Mouse (Mus musculus) neural tube, embryonic 14.5 days (tissue): ENCODE measurements around the gene Foxd1. TPM values are rescaled to one million over a fixed set of nuclear protein-coding genes. Genes with fewer than 3 reads are reported as not detected.

Experiments
- ATAC-seq: fragments of 200-750 bp; cut with Nextera tagmentation; 2 replicates; pipeline ENCODE4 v1.8.0; 2017; ENCODE audit warnings: low read depth, mild to moderate bottlenecking, moderate TSS enrichment, moderate library complexity
- H3K27ac ChIP-seq: fragments of 300-500 bp; sonication (generic); 2 replicates; pipeline ENCODE4 v1.5.1; 2014; ENCODE audit warnings: low read depth, mild to moderate bottlenecking, control low read depth, low read length, moderate library complexity, mixed read lengths
- H3K27me3 ChIP-seq: fragments of 300-500 bp; sonication (generic); 2 replicates; pipeline ENCODE4 v1.6.1; 2014; ENCODE audit warnings: low read length; ENCODE audit not compliant: control insufficient read depth, insufficient read depth
- H3K36me3 ChIP-seq: fragments of 300-500 bp; sonication (generic); 2 replicates; pipeline ENCODE4 v1.6.1; 2014; ENCODE audit warnings: low read length, mixed read lengths; ENCODE audit not compliant: control insufficient read depth, insufficient read depth
- H3K4me1 ChIP-seq: fragments of 300-500 bp; sonication (generic); 2 replicates; pipeline ENCODE4 v1.6.1; 2014; ENCODE audit warnings: low read length; ENCODE audit not compliant: control insufficient read depth, insufficient read depth
- H3K4me2 ChIP-seq: fragments of 300-500 bp; sonication (generic); 2 replicates; pipeline ENCODE4 v1.6.1; 2014; ENCODE audit warnings: mild to moderate bottlenecking, low read depth, low read length, control low read depth
- H3K4me3 ChIP-seq: fragments of 300-500 bp; sonication (generic); 2 replicates; pipeline ENCODE4 v1.5.1; 2014; ENCODE audit warnings: low read depth, low read length, control low read depth, mixed read lengths
- H3K9ac ChIP-seq: fragments of 300-500 bp; sonication (generic); replicated peaks from 2 replicates; pipeline ENCODE4 v1.6.1; 2014; ENCODE audit warnings: low read depth, mild to moderate bottlenecking, control low read depth, low read length, mixed read lengths
- H3K9me3 ChIP-seq: fragments of 300-500 bp; sonication (generic); 2 replicates; pipeline ENCODE4 v1.6.1; 2016; ENCODE audit warnings: low read length; ENCODE audit not compliant: control insufficient read depth
- WGBS: fragments of 180-500 bp; shearing (Covaris S2); extraction: QIAGEN DNeasy Blood & Tissue Kit; methylation state at CpG from one replicate; pipeline ENCODE4 v1.1.7; 2014; 5-methylcytosine and 5-hydroxymethylcytosine counted together
- polyA plus RNA-seq: library from polyadenylated mRNA; unstranded; fragments of >200 nt; fragmentation: Nextera tagmentation; extraction: Ambion mirVana; gene quantifications from 2 replicates; pipeline ENCODE4 v1.2.1, GENCODE M21; 2014

Gene Foxd1
- polyA plus RNA-seq, 1 experiment from 2014 or later = 0.12 TPM

DNA sequence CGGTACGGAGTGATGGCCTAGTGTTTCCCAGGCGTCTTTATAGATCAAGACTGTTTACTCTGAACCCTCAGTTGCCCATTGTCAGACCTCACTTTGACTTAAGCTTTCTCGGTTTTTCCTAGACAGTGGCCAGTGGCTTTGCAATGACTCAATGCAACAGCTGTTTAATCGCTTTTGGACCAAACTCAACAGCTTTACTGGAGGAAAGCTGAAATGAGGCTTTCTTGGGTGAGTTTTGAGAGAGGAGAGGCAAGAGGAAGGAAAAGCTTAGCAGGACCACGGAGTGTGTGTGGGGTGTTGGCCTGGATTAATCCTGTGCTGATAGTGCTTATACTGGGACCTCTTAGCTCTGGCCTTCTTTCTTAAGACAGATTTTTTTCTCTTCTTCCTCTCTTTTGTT lies 36.3 kb downstream of the Foxd1 start:
- H3K4me3 ChIP-seq = no peak overlapping the region
- 0 out of 2 replicates have a peak, but pooled peaks cover 7% of the 10 kb centered on the region for H3K4me1 ChIP-seq
- H3K4me2 ChIP-seq = no peak overlapping the region
- no peak overlapping the region for H3K9ac ChIP-seq
- no peak for ATAC-seq
- 11% methylated on average over 6 of the region's 6 CpGs for WGBS
- no peaks in the 10 kb centered on the region for H3K9me3 ChIP-seq
- no peaks in the 10 kb centered on the region for H3K36me3 ChIP-seq
- no peak overlapping the region for H3K27ac ChIP-seq
- H3K27me3 ChIP-seq = peaks cover 48% of the 10 kb centered on the region

DNA sequence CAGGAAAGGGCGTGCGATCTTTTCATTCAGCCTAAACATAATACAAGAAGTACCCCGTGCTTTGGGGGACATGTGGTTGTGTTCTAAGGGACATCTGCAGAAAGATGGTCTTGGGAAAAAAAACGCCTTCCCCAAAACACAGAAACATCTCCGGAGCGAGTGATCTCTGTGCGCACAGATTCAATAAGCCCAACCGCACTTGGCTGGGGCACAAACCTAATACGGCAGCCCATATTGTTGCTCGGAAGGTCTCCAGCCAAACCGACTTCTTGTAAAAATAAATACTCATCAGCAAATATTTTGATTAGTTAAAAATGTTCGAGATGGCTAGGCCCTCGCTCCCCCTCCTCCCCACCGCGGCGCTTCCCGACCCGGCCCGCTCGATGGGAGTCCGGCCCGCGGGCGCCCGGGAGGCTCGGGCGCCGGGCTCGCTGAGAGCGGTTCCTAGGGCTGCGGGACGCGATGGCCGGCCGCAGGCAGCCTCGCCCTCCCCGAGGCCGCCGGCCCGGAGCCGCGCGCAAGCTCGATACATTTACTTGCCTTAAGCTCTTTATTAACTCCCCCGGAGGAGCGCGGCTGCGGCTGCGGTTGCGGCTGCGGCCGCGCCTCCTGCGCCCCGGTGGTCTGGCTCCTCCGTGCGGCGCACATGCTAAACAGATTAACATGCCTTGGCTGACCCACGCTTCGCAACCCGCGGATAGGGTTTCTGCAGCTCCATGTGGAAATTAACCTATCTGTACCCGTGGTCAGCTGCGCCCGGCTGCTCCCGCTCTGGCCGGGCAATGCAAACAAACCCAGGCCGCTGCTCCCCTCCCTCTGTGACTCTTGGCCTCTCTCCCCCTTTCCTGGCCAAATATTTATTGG lies 37.0 kb downstream of the Foxd1 start:
- no peaks in the 10 kb centered on the region for H3K9me3 ChIP-seq
- no peaks in the 10 kb centered on the region for H3K36me3 ChIP-seq
- H3K27me3 ChIP-seq = peaks cover 48% of the 10 kb centered on the region
- under 1% methylated on average over 68 of the region's 68 CpGs for whole genome bisulfite sequencing
- H3K4me1 ChIP-seq = 0 out of 2 replicates have a peak, but pooled peaks cover 7% of the 10 kb centered on the region
- H3K9ac ChIP-seq = peak overlapping the region; percentile 34; the same call in 1 of the 2 replicates
- peak; percentile 60; the same call in 1 of the 2 replicates for ATAC-seq
- H3K4me3 ChIP-seq = peak overlapping the region; percentile 34
- H3K4me2 ChIP-seq = peak overlapping the region; percentile 59
- no peak overlapping the region for H3K27ac ChIP-seq

DNA sequence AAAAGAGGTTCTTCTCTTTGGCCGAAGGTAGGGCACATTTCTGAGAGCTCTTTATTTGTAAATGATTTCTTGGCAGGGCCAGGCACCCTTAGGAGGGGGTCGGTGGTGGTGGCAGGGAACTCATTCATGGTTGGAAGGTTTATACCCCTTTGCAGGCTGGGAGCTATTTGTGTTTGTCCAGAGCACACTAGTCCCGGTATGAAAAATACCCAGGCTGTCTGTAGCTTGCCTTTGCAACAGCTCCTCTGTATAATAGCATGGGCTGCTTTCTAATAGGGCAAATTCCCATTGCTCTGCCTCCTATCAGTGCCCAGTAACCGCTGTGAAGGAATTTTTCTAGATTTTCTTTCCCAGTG lies 37.6 kb downstream of the Foxd1 start:
- peak overlapping the region; percentile 34; the same call in 1 of the 2 replicates for H3K4me3 ChIP-seq
- no peaks in the 10 kb centered on the region for H3K9me3 ChIP-seq
- H3K27me3 ChIP-seq = peaks cover 48% of the 10 kb centered on the region
- H3K36me3 ChIP-seq = no peaks in the 10 kb centered on the region
- ATAC-seq = peak; percentile 17; the same call in 1 of the 2 replicates
- WGBS = 2% methylated on average over 4 of the region's 4 CpGs
- no peak overlapping the region for H3K4me2 ChIP-seq
- no peak overlapping the region for H3K9ac ChIP-seq
- no peak overlapping the region for H3K27ac ChIP-seq
- H3K4me1 ChIP-seq = 0 out of 2 replicates have a peak, but pooled peaks cover 7% of the 10 kb centered on the region

- Histone ChIP-seq H3K27me3 (peaks cover 48% of the 10 kb centered on the region), H3K4me3 (no peak overlapping the region), H3K36me3 (no peaks in the 10 kb centered on the region), H3K4me1 (0 out of 2 replicates have a peak, but pooled peaks cover 7% of the 10 kb centered on the region), H3K4me2 (no peak overlapping the region), H3K9me3 (no peaks in the 10 kb centered on the region), H3K9ac (no peak overlapping the region), H3K27ac (no peak overlapping the region)
- 22% methylated on average over 6 of the region's 6 CpGs for WGBS
- ATAC-seq = no peak
Observed at GRCm38 (mm10) chr13:98392031-98392430, 38.0 kb downstream of the Foxd1 start.

GRCm38 (mm10) chr13:98393356-98394070 lies 39.5 kb downstream of the Foxd1 start:
- no peaks in the 10 kb centered on the region for H3K9me3 ChIP-seq
- H3K9ac ChIP-seq = no peak overlapping the region
- ATAC-seq = no peak
- no peak overlapping the region for H3K4me3 ChIP-seq
- H3K36me3 ChIP-seq = no peaks in the 10 kb centered on the region
- H3K27ac ChIP-seq = no peak overlapping the region
- peaks cover 43% of the 10 kb centered on the region for H3K27me3 ChIP-seq
- 0 out of 2 replicates have a peak, but pooled peaks cover 7% of the 10 kb centered on the region for H3K4me1 ChIP-seq
- no peak overlapping the region for H3K4me2 ChIP-seq
- 26% methylated on average over 10 of the region's 10 CpGs for WGBS

Other genes with a start within 250 kb of the Foxd1 start
- gene Arhgef28, start 147.8 kb upstream of the Foxd1 start, polyA plus RNA-seq = 28.2 and 32.7 TPM in 2 replicates
- 32.1 and 34.4 TPM in 2 replicates for gene Utp15, start 91.2 kb upstream of the Foxd1 start, polyA plus RNA-seq
- 83.6 and 96.9 TPM in 2 replicates for gene Ankra2, start 91.2 kb upstream of the Foxd1 start, polyA plus RNA-seq
- not detected in 2 replicates for gene Gm21976, start 74.4 kb upstream of the Foxd1 start, polyA plus RNA-seq
- 513 and 544 TPM in 2 replicates for gene Btf3, start 37.2 kb upstream of the Foxd1 start, polyA plus RNA-seq
- gene Gm10320, start 137.8 kb downstream of the Foxd1 start, polyA plus RNA-seq = 0.59 and 0.86 TPM in 2 replicates